Mouse (Mus musculus) liver, embryonic 12.5 days (tissue): Measurements from ENCODE around the gene Iqcn. TPM values are rescaled to one million over a fixed set of nuclear protein-coding genes. Genes with fewer than 3 reads are reported as not detected.

ENCODE experiments used
- ATAC-seq: fragments of 200-750 bp; cut with Nextera tagmentation; 2 replicates; pipeline ENCODE4 v1.8.0; 2017; ENCODE audit warnings: moderate number of reproducible peaks, mild to moderate bottlenecking, moderate library complexity
- H3K27ac ChIP-seq: fragments of 300-500 bp; sonication (generic); 2 replicates; pipeline ENCODE4 v1.5.1; 2016; ENCODE audit warnings: mild to moderate bottlenecking
- H3K27me3 ChIP-seq: fragments of 300-500 bp; sonication (generic); replicated peaks from 2 replicates; pipeline ENCODE4 v1.6.1; 2016; ENCODE audit warnings: mild to moderate bottlenecking, moderate library complexity
- H3K36me3 ChIP-seq: fragments of 300-500 bp; sonication (generic); 2 replicates; pipeline ENCODE4 v1.6.1; 2016; ENCODE audit warnings: mild to moderate bottlenecking, moderate library complexity
- H3K4me1 ChIP-seq: fragments of 300-500 bp; sonication (generic); 2 replicates; pipeline ENCODE4 v1.6.1; 2016
- H3K4me2 ChIP-seq: fragments of 300-500 bp; sonication (generic); 2 replicates; pipeline ENCODE4 v1.6.1; 2016; ENCODE audit warnings: mild to moderate bottlenecking, moderate library complexity
- H3K4me3 ChIP-seq: fragments of 300-500 bp; sonication (generic); 2 replicates; pipeline ENCODE4 v1.5.1; 2016; ENCODE audit warnings: mild to moderate bottlenecking, moderate library complexity
- H3K9ac ChIP-seq: fragments of 300-500 bp; sonication (generic); 2 replicates; pipeline ENCODE4 v1.6.1; 2016; ENCODE audit warnings: mild to moderate bottlenecking, moderate library complexity
- H3K9me3 ChIP-seq: fragments of 300-500 bp; sonication (generic); replicated peaks from 2 replicates; pipeline ENCODE4 v1.6.1; 2016; ENCODE audit warnings: mild to moderate bottlenecking, moderate library complexity
- WGBS: fragments of 180-500 bp; shearing (Covaris S2); methylation state at CpG from one replicate; pipeline ENCODE4 v1.1.7; 2016; ENCODE audit not compliant: insufficient replicate concordance; 5-methylcytosine and 5-hydroxymethylcytosine counted together
- polyA plus RNA-seq: library from polyadenylated mRNA; unstranded; fragments of >200 nt; fragmentation: Nextera tagmentation; extraction: Ambion mirVana; gene quantifications from 2 replicates; pipeline ENCODE4 v1.2.1, GENCODE M21; 2016

The Iqcn gene
- polyA plus RNA-seq, 1 experiment from 2014 or later: not detected

DNA sequence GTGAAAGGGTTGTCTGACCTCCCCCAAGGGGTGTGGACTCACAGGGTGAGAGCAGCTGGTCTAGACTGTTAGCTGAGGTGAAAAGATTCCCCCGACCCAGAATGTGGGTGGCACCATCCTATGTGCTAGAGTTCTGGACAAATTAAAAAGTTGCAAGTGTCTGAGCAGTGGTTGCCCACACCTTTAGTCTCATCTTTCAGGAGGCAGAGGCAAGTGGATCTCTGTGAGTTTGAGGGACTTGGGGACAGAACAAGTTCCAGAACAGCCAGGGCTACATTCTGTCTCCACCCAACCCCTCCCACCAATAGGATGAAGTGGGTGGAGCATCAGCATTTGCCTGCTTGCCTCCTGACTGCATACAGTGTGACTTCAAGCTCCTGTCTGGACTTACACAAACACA is 58.9 kb downstream of the Iqcn start:
- no peak overlapping the region for H3K4me3 ChIP-seq
- peak overlapping the region; percentile 99 for H3K4me2 ChIP-seq
- no peaks in the 10 kb centered on the region for H3K9me3 ChIP-seq
- H3K9ac ChIP-seq: peak overlapping the region; percentile 53; the same call in 1 of the 2 replicates
- peaks cover 90% of the 10 kb centered on the region for H3K4me1 ChIP-seq
- peaks cover 22% of the 10 kb centered on the region for H3K36me3 ChIP-seq
- H3K27me3 ChIP-seq: no peaks in the 10 kb centered on the region
- ATAC-seq: no peak; the same call in 1 of the 2 replicates
- peak overlapping the region; percentile 91 for H3K27ac ChIP-seq
- WGBS: 29% methylated on average over 1 of the region's 1 CpGs

DNA sequence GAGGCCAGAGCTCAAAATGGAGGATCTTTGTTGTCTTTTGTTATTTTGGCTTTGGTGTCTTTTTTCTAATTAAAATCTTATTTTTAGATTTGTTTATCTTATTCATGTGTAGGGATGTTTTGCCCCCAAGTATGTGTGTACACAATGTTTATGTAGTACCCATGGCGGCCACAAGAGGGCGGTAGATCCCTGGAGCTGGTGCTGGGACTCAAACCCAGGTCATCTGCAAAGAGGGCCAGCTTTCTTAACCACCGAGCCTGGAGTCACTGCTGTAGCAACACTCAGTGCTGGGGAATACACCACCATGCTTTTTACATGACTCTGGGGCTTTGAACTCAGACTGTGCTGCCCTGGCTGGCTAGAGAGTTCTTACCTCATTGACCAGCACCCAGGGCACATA is 60.1 kb downstream of the Iqcn start:
- H3K4me1 ChIP-seq: peaks cover 96% of the 10 kb centered on the region
- peak overlapping the region; percentile 63; the same call in 1 of the 2 replicates for H3K4me3 ChIP-seq

DNA sequence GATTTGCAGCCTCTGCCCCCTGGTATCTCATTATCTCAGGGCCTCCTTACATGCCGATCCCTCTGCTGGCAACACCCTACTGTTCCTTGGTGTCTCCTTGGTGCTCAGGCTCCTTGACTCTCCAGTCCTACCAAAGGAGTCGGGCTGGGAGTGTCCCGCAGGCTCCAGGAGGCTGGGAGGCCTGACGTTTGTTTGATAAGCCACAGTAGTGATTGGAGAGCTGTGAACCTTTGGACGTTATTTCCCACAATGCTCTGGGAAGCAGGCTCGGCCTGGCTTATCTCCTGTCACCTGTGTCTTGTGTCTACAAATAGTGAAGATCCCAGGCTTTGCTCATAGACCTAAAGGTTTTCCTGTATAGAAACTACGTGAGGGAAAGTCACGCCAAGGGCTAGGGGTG is 60.8 kb downstream of the Iqcn start:
- peak overlapping the region; percentile 93 for H3K4me2 ChIP-seq
- peak overlapping the region; percentile 63 for H3K4me3 ChIP-seq
- peak; percentile 51 for ATAC-seq
- H3K27me3 ChIP-seq: 0 out of 2 replicates have a peak, but pooled peaks cover 4% of the 10 kb centered on the region
- no peaks in the 10 kb centered on the region for H3K9me3 ChIP-seq
- H3K27ac ChIP-seq: peak overlapping the region; percentile 91
- WGBS: 10% methylated on average over 8 of the region's 8 CpGs
- H3K9ac ChIP-seq: peak overlapping the region; percentile 76
- peaks cover 95% of the 10 kb centered on the region for H3K4me1 ChIP-seq
- H3K36me3 ChIP-seq: peaks cover 21% of the 10 kb centered on the region

More for the DNA sequence above, 60.1 kb downstream of the Iqcn start:
- H3K27ac ChIP-seq: peak overlapping the region; percentile 91
- H3K4me2 ChIP-seq: peak overlapping the region; percentile 93
- WGBS: 3% methylated on average over 3 of the region's 3 CpGs
- ATAC-seq: no peak
- H3K9ac ChIP-seq: 0 out of 2 replicates have a peak overlapping the region, but pooled peaks have one; percentile 76
- peaks cover 21% of the 10 kb centered on the region for H3K36me3 ChIP-seq
- no peaks in the 10 kb centered on the region for H3K9me3 ChIP-seq
- H3K27me3 ChIP-seq: 0 out of 2 replicates have a peak, but pooled peaks cover 4% of the 10 kb centered on the region

DNA sequence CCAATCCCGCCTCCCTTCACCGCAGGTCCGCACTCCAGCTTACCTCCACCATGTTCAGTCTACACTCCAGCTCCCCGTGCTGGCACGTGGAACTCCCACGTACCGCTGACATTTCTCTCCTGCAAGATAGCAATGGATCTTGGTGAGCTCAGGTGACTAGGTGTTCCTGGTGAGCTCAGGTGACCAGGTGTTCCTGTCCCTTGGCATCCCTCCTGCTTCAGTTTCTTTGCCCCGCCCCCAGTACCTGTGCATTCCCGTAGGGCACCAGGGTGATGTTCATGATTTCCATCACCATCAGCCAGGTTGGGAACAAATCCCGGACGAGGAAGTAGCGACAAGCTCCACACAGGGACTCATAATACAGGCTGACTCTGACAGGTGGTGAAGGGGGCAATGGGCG is 61.4 kb downstream of the Iqcn start:
- Histone ChIP-seq H3K27ac (peak overlapping the region; percentile 91), H3K9ac (peak overlapping the region; percentile 76), H3K27me3 (0 out of 2 replicates have a peak, but pooled peaks cover 4% of the 10 kb centered on the region), H3K4me2 (peak overlapping the region; percentile 93), H3K36me3 (peaks cover 22% of the 10 kb centered on the region), H3K4me3 (peak overlapping the region; percentile 63), H3K9me3 (no peaks in the 10 kb centered on the region), H3K4me1 (peaks cover 94% of the 10 kb centered on the region)
- no peak for ATAC-seq
- 74% methylated on average over 13 of the region's 13 CpGs for WGBS

DNA sequence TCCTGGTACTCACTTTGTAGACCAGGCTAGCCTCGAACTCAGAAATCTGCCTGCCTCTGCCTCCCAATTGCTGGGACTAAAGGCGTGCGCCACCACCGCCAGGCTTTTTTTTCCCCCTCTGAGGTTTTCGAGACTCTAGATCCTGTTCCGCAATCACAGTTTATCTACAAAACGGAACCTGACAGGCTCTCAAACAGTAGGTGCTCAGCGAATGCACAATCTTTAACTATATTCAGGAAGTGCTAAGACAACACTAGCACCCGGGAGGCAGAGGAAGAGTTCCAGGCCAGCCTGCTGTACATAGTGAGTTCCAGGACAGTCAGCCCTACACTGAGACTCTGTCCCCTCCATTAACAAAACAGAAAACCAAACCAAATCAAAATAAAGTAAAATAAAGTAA is 62.1 kb downstream of the Iqcn start:
- Histone ChIP-seq H3K9me3 (no peaks in the 10 kb centered on the region), H3K27me3 (0 out of 2 replicates have a peak, but pooled peaks cover 4% of the 10 kb centered on the region), H3K27ac (peak overlapping the region; percentile 91), H3K4me1 (peaks cover 94% of the 10 kb centered on the region), H3K36me3 (peaks cover 25% of the 10 kb centered on the region), H3K4me3 (peak overlapping the region; percentile 63), H3K4me2 (peak overlapping the region; percentile 93), H3K9ac (peak overlapping the region; percentile 76)
- 30% methylated on average over 9 of the region's 9 CpGs for WGBS
- ATAC-seq: no peak

DNA sequence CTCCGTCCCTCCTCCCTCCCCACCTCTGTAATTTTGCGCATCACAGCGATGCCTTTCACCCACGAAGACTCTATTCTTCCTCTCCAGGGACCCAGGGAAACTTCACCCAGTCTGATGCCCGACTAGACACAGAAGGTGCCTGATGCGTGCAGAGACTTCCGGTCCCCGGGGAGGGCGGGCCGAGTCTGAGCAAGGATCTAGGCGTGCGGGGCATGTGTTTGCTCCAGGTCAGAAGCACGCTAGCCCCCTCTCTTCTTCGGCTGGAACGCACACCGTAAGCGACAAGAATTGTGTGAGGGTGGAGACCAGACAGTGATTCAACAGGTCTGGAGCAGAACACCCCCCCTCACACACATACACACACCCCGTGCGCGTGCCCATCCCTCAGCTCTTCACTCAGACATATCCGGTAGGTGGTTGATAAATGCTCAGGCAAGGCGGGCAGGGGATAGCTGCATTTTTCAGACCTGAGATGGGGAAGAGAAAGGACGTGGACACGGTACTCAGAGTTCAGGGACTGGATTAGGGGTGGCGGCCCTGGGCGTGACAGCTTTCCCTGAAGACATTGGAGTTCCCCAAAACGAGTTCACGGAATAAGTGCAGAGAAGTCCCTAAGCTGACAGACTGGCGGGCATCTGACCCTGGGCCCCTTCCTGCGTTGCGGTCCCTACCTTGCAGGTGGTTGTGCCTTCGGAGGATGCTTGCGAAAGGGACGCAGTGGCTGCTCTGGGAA is 62.7 kb downstream of the Iqcn start:
- peak overlapping the region; percentile 93 for H3K4me2 ChIP-seq
- peaks cover 98% of the 10 kb centered on the region for H3K4me1 ChIP-seq
- H3K27ac ChIP-seq: peak overlapping the region; percentile 91
- no peaks in the 10 kb centered on the region for H3K9me3 ChIP-seq
- H3K9ac ChIP-seq: peak overlapping the region; percentile 76
- WGBS: 2% methylated on average over 34 of the region's 34 CpGs
- no peak for ATAC-seq
- H3K4me3 ChIP-seq: peak overlapping the region; percentile 63
- H3K36me3 ChIP-seq: peaks cover 32% of the 10 kb centered on the region
- 0 out of 2 replicates have a peak, but pooled peaks cover 4% of the 10 kb centered on the region for H3K27me3 ChIP-seq

DNA sequence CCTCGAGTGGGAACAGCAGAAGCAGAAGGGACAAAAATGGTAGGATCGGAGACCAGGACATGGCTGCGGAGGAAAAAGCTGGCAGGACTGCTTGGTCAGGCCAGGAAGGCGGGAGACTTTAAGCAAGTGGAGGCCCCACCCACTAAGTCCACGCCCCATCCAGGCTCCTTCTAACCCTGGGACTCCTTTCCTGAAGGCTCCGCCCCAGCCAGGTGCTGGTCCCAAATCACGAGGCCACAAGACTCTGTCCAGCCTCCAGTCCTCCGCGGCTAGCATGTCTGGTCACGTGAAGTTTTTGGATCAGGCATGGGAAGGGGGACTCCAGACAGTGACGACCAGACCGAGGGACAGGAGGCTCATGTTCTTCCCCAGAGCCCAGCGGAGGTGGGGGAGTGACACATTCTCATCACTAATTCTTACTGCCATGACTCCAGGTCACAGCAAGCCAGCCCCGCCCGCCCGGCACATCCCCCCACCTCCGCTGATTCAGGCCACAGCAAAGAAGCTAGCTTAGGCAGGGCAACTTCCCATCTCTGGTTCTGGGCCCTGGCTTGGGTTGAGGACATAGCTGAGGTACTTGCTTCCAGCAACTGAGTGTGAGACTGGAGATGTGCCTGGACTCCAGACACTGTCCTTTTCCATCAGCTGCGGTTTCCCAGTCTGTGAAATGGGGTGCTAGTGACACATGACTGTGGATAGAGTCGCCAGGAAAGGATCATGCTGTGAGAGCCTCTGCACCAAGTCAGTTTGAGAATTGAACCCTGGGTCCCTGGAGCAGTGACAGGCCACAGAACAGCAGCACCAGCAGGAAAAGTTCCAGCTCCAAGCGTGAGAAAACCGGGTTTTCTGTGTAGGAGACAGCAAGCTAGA is 63.5 kb downstream of the Iqcn start:
- Histone ChIP-seq H3K9me3 (no peaks in the 10 kb centered on the region), H3K4me3 (peak overlapping the region; percentile 63), H3K36me3 (peaks cover 40% of the 10 kb centered on the region), H3K9ac (peak overlapping the region; percentile 76), H3K27ac (peak overlapping the region; percentile 91), H3K4me2 (peak overlapping the region; percentile 93), H3K27me3 (0 out of 2 replicates have a peak, but pooled peaks cover 4% of the 10 kb centered on the region), H3K4me1 (peaks cover 95% of the 10 kb centered on the region)
- ATAC-seq: peak; percentile 44
- WGBS: 12% methylated on average over 21 of the region's 21 CpGs

Other genes with a start within 250 kb of the Iqcn start
- gene Klhl26, start 226.5 kb upstream of the Iqcn start, polyA plus RNA-seq: 9.4 and 9.5 TPM in 2 replicates
- 0.18 and 0.37 TPM in 2 replicates for gene Tmem59l, start 216.1 kb upstream of the Iqcn start, polyA plus RNA-seq
- gene Crlf1, start 210.3 kb upstream of the Iqcn start, polyA plus RNA-seq: 3.9 and 4.0 TPM in 2 replicates
- 85.6 and 86.6 TPM in 2 replicates for gene Rex1bd, start 196.7 kb upstream of the Iqcn start, polyA plus RNA-seq
- gene Uba52, start 192.7 kb upstream of the Iqcn start, polyA plus RNA-seq: 841 and 876 TPM in 2 replicates
- 223 and 224 TPM in 2 replicates for gene Fkbp8, start 175.7 kb upstream of the Iqcn start, polyA plus RNA-seq
- 44.7 and 45.0 TPM in 2 replicates for gene Kxd1, start 175.5 kb upstream of the Iqcn start, polyA plus RNA-seq
- 13.1 TPM in 2 replicates for gene Ell, start 164.0 kb upstream of the Iqcn start, polyA plus RNA-seq
- gene Isyna1, start 109.1 kb upstream of the Iqcn start, polyA plus RNA-seq: 114 and 115 TPM in 2 replicates
- gene Ssbp4, start 94.6 kb upstream of the Iqcn start, polyA plus RNA-seq: 96.4 and 98.0 TPM in 2 replicates
- 4.1 and 4.6 TPM in 2 replicates for gene Lrrc25, start 87.3 kb upstream of the Iqcn start, polyA plus RNA-seq
- gene Gdf15, start 71.0 kb upstream of the Iqcn start, polyA plus RNA-seq: 4.4 and 4.9 TPM in 2 replicates
- 19.6 and 24.2 TPM in 2 replicates for gene Pgpep1, start 43.1 kb upstream of the Iqcn start, polyA plus RNA-seq
- 266 and 269 TPM in 2 replicates for gene Lsm4, start 30.2 kb upstream of the Iqcn start, polyA plus RNA-seq
- 59.5 and 66.8 TPM in 2 replicates for gene Jund, start 4.5 kb upstream of the Iqcn start, polyA plus RNA-seq
- not detected in 2 replicates for gene Gm3336, start 15.1 kb downstream of the Iqcn start, polyA plus RNA-seq
- 0.56 and 0.71 TPM in 2 replicates for gene Pde4c, start 20.3 kb downstream of the Iqcn start, polyA plus RNA-seq
- 3.3 and 3.9 TPM in 2 replicates for gene Rab3a, start 51.2 kb downstream of the Iqcn start, polyA plus RNA-seq
- 52.2 and 52.7 TPM in 2 replicates for gene Mpv17l2, start 57.5 kb downstream of the Iqcn start, polyA plus RNA-seq
- 23.3 and 27.3 TPM in 2 replicates for gene Pik3r2, start 73.3 kb downstream of the Iqcn start, polyA plus RNA-seq
- gene Mast3, start 101.6 kb downstream of the Iqcn start, polyA plus RNA-seq: 9.8 and 10.4 TPM in 2 replicates
- 0.18 and 0.22 TPM in 2 replicates for gene Il12rb1, start 105.0 kb downstream of the Iqcn start, polyA plus RNA-seq
- gene Arrdc2, start 136.3 kb downstream of the Iqcn start, polyA plus RNA-seq: 16.1 and 17.8 TPM in 2 replicates
- 0.55 and 0.72 TPM in 2 replicates for gene Kcnn1, start 159.8 kb downstream of the Iqcn start, polyA plus RNA-seq
- 78.8 and 81.1 TPM in 2 replicates for gene Ccdc124, start 170.5 kb downstream of the Iqcn start, polyA plus RNA-seq
- gene Slc5a5, start 189.3 kb downstream of the Iqcn start, polyA plus RNA-seq: 0.08 and 0.11 TPM in 2 replicates
- gene Rpl18a, start 194.0 kb downstream of the Iqcn start, polyA plus RNA-seq: 3,066 and 3,170 TPM in 2 replicates
- gene Map1s, start 202.5 kb downstream of the Iqcn start, polyA plus RNA-seq: 28.4 and 30.9 TPM in 2 replicates